Mouse (Mus musculus) adrenal gland, postnatal 14 days (tissue): ENCODE measurements around the gene Tnpo2. TPM values are rescaled to one million over a fixed set of nuclear protein-coding genes. Genes with fewer than 3 reads are reported as not detected.
A peak's percentile ranks its signal among the peaks of the same experiment; 100 is the strongest.
"Not testable (repeated sequence)": the region's sequence is repeated elsewhere in the genome, so short reads cannot be mapped to it uniquely, and the experiment has no call there.

Experiments
- DNase-seq: peaks from one replicate; pipeline ENCODE4 v3.0.0; 2021; ENCODE audit warnings: mixed read lengths
- total RNA-seq: library from RNA; stranded (reverse); gene quantifications from 2 replicates; pipeline ENCODE4 v1.2.3, GENCODE M21; 2021

Tnpo2 gene
- total RNA-seq, 1 experiment from 2014 or later, result 67.8 TPM

DNA sequence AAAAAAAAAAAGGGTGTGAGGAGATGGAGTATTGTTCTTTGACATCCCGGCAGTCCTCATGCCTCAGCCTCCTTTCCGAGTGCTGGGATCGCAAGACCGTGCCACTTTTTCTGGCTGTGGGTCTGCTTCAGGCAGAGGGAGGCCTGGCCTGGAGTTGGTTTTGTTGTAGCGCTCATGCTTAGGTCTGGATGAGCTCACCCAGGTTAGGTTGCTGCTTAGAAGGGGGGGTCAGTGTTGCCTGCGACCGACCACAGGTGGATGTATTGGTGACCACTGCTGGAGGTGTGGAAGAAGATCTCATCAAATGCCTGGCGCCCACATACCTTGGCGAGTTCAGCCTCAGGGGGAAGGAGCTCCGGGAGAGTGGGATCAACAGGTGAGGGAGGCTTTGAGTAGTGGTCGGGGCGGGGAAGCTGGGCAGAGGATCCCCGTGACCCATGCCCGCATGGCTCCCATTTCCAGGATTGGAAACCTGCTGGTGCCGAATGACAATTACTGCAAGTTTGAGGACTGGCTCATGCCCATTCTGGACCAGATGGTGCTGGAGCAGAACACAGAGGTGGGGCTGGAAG, 36.4 kb downstream of the Tnpo2 start:
- no peak for DNase-seq

DNA sequence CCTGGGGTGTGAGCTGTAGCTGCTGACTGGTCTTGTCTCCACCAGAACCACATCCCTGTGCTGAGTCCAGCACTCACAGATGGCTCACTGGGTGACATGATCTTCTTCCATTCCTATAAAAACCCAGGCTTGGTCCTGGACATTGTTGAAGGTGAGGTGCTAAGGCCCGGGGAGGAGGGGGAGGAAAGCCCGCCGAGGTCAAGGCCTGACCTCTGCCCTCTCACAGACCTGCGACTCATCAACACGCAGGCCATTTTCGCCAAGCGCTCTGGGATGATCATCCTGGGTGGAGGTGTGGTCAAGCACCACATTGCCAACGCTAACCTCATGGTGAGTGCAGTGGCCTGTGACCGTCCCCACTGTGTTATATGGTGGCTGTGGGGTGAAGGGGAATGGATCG, 37.5 kb downstream of the Tnpo2 start:
- DNase-seq, result no peak

- no peak for DNase-seq
Measured at GRCm38 (mm10) chr8:85074617-85075016, 37.9 kb downstream of the Tnpo2 start.

- peak; percentile 67 for DNase-seq
Measured at GRCm38 (mm10) chr8:85076001-85076400, 39.3 kb downstream of the Tnpo2 start.

DNA sequence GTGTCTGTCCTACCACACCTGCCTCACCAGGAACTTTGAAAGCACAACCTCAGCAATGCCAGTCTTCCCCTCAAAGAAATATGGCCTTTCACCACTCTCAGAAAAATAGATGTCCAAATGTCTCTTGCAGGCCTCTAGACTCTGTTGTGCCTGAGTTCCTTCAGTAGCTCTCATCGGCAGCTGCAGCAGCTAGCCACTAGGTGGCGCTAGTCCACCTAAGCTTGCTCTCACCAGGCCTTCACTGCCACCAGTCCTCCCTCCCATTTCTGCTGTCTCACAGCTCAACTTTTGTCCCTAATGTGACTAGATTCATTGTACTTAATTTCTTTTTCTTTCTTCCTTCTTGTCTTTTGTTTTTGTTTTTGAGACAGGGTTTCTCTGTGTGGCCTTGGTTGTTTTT, 40.3 kb downstream of the Tnpo2 start:
- DNase-seq, result peak; percentile 87

DNA sequence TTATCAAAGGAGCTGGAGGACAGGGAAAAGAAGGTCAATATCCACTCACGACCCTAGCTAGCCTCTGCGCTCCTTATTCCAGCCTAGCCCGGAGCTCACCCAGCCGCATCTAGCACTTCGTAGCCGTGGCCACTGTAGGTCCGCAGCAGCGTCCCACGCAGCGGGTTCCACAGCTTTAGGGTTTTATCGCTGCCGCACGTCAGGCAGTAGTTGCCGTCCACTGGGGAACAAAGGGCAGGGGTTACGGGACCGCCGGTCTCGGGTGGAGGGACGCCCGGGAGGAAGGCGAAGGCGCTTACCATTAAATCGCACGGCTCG, 43.5 kb downstream of the Tnpo2 start:
- DNase-seq, result peak; percentile 57

- peak; percentile 69 for DNase-seq
Measured at GRCm38 (mm10) chr8:85080532-85081215, 44.0 kb downstream of the Tnpo2 start, which contains the start of gene Wdr83os. Gene Wdr83os (plus strand): TSS chr8:85080740.

GRCm38 (mm10) chr8:85081216-85081555, 44.5 kb downstream of the Tnpo2 start, which contains the start of gene Wdr83:
Gene Wdr83 (minus strand): TSS chr8:85081306.
- peak; percentile 65 for DNase-seq

DNA sequence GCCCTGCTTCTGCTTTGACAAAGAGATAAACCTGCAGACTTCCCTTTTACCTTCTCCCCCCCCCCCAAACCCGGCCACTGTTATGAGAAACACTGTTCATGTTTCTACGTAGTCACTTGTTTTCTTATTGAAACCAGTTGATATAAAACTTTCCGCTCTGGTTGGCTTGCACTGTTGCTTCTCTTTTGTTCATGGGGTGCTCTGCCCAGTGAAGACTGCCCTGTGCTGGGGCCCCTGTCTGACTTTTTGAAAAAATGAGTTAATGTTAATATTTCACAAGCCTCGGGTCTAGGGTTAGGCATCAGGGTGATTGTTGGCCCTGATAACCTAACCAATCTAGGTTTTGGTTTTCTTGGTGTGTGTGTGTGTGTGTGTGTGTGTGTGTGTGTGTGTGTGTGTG, 45.5 kb downstream of the Tnpo2 start:
- DNase-seq, result not testable (repeated sequence)

DNA sequence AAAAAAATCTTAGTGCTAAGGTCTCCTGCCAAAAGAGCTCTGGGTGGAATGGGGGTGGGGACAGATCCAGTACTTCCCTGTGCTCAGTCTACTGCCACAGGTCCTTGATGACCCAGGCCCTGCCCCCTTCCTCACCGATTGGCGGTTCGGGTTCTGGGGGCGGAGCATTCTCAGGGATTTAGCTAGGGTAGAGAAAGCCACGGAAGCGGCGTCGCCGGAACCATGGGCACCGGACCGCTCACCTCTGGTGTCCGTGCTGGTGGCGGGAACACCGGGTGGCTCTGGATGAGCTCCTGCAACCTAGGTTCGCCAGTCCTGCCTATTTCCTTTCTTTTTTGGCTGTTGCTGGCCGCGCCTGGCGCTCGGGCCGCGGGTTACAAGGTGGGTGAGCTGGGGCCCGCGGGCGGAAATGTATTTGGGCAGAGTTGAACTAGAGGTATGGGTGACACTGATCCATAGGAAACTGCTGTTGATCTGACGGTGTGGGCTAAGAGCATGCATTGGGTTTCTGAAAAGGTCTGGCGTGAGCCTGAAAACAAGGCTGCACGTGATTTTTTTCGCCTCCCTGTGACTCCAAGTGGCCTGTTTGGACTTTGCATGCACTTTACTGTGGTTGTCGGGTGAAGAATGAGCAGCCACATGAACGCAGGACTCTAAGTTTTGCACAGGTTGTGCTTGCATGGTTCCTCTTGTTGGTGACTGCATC, 46.5 kb downstream of the Tnpo2 start, which contains the start of gene Man2b1:
Man2b1 (plus strand) TSS at position 163 of the 706 bp plus-strand sequence.
- peak; percentile 96 for DNase-seq

- DNase-seq, result no peak
Measured at GRCm38 (mm10) chr8:85084633-85085032, 47.9 kb downstream of the Tnpo2 start.

GRCm38 (mm10) chr8:85086238-85086637, 49.5 kb downstream of the Tnpo2 start:
- no peak for DNase-seq

DNA sequence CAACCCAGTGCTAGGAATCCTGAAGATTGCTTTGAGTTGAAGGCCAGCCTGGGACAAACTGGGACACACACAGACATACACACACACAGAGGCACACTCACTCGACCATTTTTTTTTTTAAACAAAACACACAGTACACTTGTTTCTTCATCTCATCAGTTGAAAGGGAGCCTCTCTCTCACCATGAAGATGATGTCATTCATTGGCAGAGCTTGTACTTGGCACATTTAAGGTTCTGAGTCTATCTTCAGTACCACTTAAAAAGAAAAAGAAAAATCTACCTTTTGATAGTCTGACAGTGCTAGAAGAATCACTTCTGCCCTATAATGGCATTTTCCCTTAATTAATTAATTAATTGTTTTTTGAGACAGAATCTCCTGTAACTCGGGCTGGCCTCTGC, 52.1 kb downstream of the Tnpo2 start:
- DNase-seq, result no peak

DNA sequence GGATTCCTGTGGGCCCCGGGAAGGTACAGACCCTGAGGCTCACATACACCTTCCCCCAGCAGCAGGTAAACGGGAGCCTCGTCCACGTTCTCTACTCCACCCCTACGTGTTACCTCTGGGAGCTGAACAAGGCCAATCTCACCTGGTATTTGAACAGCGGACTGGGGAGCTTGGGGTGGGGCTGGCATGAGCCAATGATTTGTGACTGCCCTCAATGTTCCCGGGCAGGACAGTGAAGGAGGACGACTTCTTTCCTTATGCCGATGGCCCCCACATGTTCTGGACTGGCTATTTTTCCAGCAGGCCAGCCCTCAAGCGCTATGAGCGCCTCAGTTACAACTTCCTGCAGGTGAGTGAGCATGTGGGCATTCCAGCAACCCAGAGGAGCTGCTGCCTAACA, 54.1 kb downstream of the Tnpo2 start:
- no peak for DNase-seq

DNA sequence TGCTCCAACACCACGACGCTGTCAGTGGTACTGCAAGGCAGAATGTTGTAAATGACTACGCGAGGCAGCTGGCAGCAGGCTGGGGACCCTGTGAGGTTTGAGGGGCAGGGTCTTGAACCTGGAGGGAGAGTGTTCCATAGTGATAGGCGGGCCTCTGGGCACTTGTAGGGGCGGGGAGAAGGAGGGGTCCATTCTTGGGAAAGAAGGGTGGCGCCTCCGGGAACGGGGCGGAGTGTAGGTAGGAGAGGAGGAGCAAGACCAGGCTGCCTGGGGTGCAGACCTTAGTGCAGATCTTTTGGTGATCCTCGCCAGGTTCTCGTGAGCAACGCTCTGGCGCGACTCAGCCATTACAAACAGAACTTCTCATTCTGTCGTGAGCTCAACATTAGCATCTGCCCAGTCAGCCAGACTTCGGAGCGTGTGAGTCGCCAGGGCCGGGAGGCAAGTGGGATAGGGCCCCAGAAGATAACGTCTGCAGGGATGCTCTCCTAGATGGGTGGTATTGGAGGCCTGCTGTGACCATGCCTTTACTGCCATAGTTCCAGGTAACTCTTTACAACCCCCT, 54.9 kb downstream of the Tnpo2 start:
- DNase-seq, result no peak

- no peak for DNase-seq
Measured at GRCm38 (mm10) chr8:85095051-85095450, 58.3 kb downstream of the Tnpo2 start.

DNA sequence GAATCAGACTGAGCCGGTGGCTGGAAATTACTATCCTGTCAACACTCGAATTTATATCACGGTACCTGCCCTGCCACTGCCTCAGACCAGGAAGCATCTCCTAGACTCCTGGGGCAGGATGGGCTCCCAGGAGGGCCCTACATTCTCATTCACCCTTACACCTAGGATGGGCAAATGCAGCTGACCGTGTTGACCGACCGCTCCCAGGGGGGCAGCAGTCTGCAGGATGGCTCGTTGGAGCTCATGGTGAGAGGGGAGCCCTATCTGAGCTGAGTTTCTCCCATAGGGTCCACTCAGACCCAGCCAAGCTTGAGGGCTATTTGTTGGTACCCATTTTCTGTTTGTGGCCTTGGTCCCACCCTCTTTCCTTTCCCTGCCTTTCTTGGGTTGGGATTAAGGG, 58.9 kb downstream of the Tnpo2 start:
- DNase-seq, result no peak

GRCm38 (mm10) chr8:85096196-85096595, 59.5 kb downstream of the Tnpo2 start:
- DNase-seq, result no peak

DNA sequence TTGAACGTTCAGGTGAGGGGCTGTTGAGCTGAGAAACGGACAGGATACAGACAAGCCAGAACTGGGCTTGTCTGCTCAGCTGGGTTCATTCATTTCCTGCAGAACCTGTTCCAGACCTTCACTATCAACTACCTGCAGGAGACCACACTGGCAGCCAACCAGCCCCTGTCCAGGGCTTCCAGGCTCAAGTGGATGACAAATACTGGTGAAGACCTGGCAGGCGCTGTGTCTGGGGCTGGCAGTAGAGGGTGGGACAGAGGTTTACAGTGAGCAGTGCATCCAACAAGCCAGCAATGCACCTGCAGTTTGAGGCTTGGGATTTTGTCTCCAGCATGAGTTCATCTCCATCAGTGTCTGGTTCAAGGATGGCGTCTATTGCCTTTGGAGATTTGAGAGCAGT, 60.1 kb downstream of the Tnpo2 start:
- no peak for DNase-seq

DNA sequence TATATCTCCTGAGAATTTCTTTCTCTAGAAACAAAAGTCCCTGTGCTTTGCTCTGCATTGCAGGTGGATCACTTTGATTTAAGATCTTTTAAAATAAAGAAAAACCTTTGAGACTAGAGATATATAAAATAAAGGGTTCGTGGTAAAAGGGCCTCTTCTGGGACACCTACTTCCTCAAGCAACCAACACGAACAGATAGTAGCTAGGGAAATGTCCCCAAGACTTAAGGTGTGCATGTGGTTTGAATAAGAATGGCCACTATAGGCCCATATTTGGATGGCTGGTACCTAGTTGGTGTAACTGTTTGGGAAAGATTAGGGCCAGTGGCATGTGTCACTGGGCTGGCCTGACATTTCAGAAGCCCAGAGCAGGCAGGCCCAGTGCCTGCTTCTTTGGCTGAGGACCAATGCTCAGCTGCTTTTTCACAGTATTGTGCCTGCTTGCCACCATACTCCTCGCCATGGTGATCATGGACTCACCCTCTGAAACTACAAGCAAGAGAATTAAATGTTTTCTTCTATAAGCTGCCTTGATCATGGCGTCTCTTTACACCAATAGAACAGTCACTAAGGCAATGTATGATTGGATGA, 63.5 kb downstream of the Tnpo2 start:
- no peak for DNase-seq
